Mouse (Mus musculus) thymus, postnatal 36 days (tissue): ENCODE data around the gene Rdh9.

ENCODE experiments used
- DNase-seq, 2 experiments: peaks; one replicate each; pipeline ENCODE4 v3.0.0; 2022; ENCODE audit warnings: mixed read lengths in 2 of 2

Rdh9 gene

GRCm38 (mm10) chr10:127776011-127776410 is at the start of gene Rdh9:
Gene Rdh9 (plus strand): TSS chr10:127776386.
- DNase-seq: no peak

- no peak for DNase-seq
Measured at GRCm38 (mm10) chr10:127728437-127728836, 47.7 kb upstream of the Rdh9 start.

DNA sequence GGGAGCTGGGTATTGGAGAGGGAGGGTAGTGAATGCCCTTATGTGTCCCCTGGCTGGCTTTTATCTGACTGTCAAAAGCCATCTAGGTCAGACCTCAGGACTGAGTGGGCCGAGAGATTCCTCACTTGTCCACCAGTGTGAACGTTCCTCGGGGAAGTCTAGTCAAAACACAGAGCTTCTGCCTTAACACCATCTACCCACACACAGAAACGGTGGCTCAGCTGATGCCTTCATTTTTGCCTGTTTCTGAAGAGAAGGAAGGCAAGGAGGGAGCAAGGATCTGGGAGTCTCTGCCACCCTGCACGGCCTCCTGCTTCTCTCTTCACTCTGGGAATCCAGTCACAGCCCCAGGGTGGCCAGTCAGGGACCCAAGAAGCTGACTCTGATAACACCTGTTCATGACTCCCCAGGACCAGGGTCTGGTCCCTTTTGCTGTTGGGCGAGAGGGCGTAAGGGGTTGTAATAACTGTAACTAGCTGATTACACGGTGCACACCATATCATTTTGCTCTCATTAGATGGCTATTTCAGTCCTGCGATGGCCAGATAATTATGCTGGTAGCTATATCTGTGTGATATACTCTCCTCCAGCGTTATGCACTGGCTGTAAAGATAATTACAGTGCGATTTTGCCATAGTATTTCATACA is 45.8 kb upstream of the Rdh9 start:
- no peak for DNase-seq

DNA sequence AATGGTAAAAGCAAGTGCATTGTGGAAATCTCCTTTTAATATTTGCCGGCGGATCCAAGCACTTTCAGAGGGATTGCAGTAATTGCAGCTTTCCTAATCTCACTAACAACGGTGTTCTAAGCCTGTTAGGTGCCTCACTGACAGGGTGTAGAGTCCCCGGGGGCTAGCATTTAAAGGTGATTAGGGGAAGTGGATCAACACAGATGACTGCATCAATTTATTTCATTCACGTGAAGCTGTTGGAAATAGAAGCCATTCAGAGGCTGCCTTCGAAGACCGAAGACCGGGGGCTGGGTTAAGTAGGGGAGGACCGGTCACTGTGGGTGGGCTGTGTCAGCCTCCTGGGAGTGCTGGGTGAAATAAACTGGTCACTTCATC is 45.3 kb upstream of the Rdh9 start:
- DNase-seq: no peak

DNA sequence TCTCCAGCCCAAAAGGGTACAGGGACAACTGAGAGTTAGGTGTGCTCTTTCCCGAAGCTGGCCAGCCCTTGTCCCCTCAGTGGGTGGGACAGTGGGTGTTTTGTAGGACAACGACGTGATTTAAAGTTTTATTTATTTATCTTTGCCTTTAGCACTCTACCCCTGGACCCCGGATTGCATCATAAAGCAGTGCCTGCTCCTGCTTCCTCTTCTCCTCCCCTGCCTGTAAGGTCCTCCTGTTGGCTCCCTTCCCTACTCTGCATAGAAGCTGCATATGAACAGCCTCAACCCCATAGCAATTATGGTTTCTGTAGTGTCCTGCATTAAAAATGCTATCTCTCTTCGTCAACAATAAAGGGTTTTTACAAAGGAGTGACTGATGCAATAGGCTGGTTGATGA is 44.8 kb upstream of the Rdh9 start:
- DNase-seq: no peak

GRCm38 (mm10) chr10:127734434-127734833 is 41.8 kb upstream of the Rdh9 start:
- DNase-seq: no peak

GRCm38 (mm10) chr10:127736266-127736665 is 39.9 kb upstream of the Rdh9 start:
- no peak for DNase-seq

DNA sequence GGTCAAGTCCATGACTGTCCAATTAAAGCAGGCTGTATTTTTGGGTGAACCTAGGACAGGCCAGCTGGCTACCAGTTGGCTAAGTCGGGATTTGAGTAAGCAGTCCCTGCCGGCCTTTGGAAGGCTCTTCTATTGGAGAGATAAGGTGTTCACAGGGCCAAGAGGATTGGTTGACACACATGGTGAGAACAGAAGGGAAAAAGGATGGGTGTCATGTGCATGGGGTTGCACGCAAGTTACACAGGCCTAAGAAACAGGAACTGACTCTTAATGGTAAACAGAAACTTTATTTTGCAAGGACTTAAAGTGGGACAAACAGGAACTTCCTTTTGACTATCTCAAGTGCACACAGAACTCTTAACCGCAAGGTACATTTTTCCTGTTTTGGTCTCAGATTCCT is 39.3 kb upstream of the Rdh9 start:
- DNase-seq: no peak

DNA sequence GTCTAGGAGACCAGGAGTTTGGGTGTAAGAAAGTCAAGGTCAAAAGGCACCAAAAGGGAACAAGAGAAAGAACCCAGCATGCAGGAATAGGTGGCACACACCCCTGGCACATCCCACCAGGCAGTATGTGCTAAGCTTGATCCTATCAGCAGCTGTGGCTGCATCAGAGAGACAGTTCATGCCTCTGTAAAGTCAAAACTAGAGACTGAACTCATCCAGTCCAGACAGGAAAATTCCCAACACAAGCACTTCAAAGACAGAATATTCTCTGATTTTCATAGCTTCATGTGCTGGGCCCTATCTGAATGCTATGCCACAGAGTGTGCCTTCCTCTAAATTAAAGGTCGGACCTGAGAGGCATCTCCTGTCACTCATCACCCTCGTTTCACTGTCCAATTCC is 38.6 kb upstream of the Rdh9 start:
- no peak for DNase-seq

DNA sequence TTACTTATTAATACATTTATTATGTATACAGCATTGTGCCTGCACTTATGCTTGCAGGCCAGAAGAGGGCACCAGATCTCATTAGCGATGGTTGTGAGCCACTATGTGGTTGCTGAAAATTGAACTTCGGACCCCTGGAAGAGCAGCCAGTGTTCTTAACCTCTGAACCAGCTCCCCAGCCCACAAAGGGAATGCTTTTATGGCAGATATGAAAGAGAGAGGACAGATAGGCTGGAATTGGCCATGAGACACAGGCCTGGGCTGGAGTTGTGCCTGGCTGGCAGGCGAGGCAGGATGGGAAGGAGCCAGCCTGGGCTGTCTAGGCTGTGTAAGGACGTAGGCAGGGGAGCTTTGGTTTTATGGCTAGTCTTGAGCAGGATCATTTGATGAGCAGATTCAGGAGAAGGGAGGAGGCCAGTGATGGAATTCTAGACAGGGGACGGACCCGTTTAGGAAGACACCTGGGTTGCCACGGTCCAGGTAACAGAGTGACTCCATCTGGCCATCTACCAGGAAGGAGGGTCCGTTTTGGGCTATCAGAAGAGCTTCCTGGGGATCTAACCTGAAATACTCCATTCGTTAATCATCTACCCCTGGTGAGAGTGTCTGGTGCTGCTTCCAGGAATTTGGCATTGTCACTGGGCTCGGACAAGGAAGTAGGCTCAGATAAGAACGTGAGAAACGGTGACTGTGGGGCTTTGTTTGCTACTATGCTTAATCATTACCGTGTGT is 37.9 kb upstream of the Rdh9 start:
- DNase-seq: peak; percentile 28 to 29

DNA sequence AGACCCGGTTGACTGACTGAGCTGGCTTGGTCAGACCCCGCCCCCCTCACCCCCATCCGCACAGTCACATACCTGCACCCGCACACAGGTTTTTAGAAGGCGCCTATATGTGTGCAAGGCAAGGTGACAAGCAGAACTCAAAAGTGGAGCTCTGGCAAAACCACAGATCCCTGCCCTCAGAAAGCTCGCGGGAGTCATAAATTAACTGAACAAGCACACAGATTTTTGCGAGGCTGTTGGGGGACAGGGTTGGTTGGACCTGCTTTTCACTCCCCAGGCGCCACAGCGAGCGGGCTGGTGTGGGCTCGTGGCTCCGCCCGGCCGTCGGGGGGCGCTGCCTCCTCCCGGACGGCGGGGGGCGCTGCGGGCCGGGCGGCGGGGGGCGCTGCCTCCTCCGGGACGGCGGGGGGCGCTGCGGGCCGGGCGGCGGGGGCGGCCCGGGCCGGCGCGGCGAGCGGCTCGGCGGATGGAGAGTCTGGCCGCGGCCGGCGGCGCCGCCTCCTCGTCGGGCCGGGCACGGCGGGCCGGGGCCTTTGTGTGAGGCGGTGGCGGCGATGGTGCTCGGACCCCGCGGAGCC is 37.0 kb upstream of the Rdh9 start, which contains the start of gene Zbtb39:
Zbtb39 (plus strand) TSS at position 456 of the 578 bp plus-strand sequence.
- DNase-seq: peak; percentile 79 to 81

- peak in 1 of 2 experiments; percentile 52 for DNase-seq
Measured at GRCm38 (mm10) chr10:127739661-127740161, 36.5 kb upstream of the Rdh9 start.

DNA sequence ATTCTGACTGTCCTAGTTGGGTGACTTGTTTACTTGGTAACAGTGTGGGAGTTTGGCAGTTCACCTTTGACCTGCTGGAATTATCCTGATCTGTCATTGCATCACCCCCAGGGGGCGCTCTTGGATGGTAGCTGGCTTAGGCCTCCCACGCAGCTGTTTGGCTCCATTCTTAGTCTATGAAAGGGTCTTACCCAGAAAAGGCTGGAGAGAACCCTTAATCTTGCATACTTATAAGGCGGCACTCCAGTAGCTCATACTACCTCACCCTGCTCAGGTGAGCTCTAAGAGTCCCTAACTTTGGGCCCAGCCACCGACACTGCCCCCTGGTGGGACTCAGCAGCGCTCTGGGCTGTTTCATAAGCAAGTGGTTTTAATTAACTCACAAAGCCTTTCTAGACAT is 31.5 kb upstream of the Rdh9 start:
- DNase-seq: peak; percentile 39 to 46

DNA sequence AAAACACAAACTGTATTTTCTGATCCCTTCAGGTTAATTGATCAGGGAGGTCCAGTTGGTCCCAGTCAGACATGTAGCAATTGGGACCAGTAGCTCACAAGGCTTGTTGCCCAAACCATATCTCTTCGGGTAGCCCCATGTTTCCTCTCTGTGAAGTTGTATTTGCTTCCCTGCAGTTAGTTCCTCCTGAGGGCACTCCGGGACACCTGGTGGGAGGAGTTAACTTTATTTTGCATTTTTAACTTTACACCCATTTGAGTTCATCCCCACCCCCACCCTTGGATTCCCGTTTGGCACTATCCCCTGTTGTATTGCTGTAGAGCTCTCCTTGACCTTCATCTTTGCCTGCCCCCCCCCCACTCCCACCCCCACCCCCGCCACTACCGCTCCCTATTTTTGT is 30.3 kb upstream of the Rdh9 start:
- no peak for DNase-seq

DNA sequence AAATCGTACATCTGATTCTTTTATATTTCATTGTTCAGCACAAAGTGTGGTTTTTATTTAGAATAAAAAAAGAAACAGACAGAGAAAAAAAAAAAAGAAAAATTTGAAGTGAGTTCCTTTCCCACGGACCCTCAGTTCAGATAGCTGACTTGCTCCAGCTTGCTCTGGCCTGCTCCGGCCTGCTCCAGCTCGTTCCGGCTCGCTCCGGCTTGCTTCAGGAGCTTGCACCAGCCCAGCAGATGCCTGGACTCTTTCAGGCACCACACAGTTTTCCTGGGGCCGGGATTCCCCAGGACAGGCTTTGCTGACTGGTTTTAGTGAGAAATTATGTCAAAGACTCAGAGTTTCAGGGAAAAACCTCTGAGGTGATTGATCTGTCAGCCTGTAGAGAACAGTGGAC is 28.9 kb upstream of the Rdh9 start:
- no peak for DNase-seq

GRCm38 (mm10) chr10:127748847-127749612 is 27.2 kb upstream of the Rdh9 start:
- DNase-seq: no peak

GRCm38 (mm10) chr10:127750136-127750777 is 25.9 kb upstream of the Rdh9 start:
- no peak for DNase-seq

GRCm38 (mm10) chr10:127751548-127751947 is 24.6 kb upstream of the Rdh9 start, which contains the start of gene Gpr182:
Gene Gpr182 (minus strand): TSS chr10:127751732.
- DNase-seq: no peak

DNA sequence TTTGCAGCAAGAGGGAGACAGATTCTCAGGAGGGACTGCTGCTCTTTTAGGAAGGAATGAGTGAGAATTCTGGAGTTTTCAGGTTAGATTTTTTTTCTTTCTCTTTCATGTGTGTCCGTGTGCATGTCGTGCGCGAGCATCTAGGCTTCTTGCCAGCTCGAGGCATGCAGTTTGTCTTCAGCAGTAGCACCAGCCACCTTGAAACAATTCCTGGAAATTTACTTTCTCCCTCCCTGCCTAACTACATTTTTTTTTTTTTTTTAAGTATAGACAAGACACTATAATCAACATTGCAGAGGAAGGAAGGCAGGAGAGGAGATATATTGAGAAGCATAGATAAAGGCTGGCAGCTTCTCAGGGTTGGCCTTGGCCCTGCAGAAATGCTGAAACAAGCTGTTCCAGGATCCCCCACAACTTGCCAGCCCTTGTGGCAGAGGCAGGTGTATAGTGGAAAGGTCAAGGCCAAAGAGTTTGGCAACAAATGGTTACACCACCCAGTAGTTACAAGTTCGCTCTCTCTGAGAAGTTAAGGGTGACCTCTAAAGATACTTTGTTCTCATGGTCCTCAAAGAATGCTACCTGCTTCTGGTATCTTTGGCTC is 21.5 kb upstream of the Rdh9 start:
- DNase-seq: no peak

GRCm38 (mm10) chr10:127755246-127755645 is 20.9 kb upstream of the Rdh9 start:
- DNase-seq: no peak

DNA sequence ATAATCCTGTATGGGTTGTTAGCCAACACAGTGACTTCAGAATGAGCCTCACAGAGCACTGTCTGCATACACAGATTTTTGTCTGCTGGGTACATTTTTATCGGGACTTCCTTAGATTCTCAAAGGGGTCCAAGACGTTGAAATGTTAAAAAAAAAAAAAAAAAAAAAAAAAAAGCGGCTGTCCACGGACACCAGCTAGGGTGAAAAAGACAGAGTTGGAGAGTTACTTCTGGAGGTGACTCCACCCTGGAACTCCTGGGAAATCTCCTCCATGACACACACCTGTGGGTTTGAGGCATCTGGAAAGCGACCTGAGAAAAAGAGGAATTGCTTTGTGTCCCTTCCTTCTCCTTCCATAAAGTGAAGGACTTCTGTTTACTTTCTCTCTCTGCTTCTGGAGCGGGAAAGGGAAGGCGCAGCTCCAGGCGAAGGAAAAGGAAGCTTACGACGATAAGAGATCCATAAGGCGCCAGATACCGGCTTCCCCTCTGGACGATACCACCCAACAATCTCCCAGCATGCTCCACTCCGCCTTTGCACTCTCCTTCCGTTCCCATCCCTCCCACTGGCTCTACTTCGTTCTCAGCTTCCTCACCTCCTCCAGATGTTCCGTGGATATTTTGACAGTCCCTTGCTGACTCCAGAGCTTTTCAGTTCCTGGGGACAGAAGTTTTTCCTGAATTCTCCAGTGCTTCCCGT is 20.3 kb upstream of the Rdh9 start:
- no peak for DNase-seq
